Mouse (Mus musculus) MN1 (cell line): ENCODE measurements around the gene Spon1.

Source experiments
- DNase-seq: peaks from one replicate; pipeline ENCODE4 v3.0.0-alpha.2; 2016; ENCODE audit warnings: low spot score

Gene Spon1

GRCm38 (mm10) chr7:114005499-114005898 is 239.7 kb downstream of the Spon1 start:
- DNase-seq: no peak

- DNase-seq: no peak
These were observed 240.7 kb downstream of the Spon1 start for GRCm38 (mm10) chr7:114006456-114006855.

- DNase-seq: no peak
These were observed 241.8 kb downstream of the Spon1 start for GRCm38 (mm10) chr7:114007565-114007964.

- no peak for DNase-seq
These were observed 246.1 kb downstream of the Spon1 start for GRCm38 (mm10) chr7:114011726-114012443.

GRCm38 (mm10) chr7:114016001-114016949 is 250.5 kb downstream of the Spon1 start:
- no peak for DNase-seq

- DNase-seq: no peak
These were observed 253.1 kb downstream of the Spon1 start for GRCm38 (mm10) chr7:114018861-114019260.

GRCm38 (mm10) chr7:114020057-114020703 is 254.4 kb downstream of the Spon1 start:
- DNase-seq: peak; percentile 32

- peak; percentile 85 for DNase-seq
These were observed 254.9 kb downstream of the Spon1 start for GRCm38 (mm10) chr7:114020704-114021093.

GRCm38 (mm10) chr7:114026923-114027322 is 261.1 kb downstream of the Spon1 start:
- DNase-seq: no peak

- no peak for DNase-seq
These were observed 261.6 kb downstream of the Spon1 start for GRCm38 (mm10) chr7:114027406-114027805.

GRCm38 (mm10) chr7:114028828-114029227 is 263.0 kb downstream of the Spon1 start:
- no peak for DNase-seq

GRCm38 (mm10) chr7:114029596-114029995 is 263.8 kb downstream of the Spon1 start:
- peak; percentile 33 for DNase-seq

GRCm38 (mm10) chr7:114037237-114037636 is 271.4 kb downstream of the Spon1 start:
- no peak for DNase-seq

- DNase-seq: no peak
These were observed 275.6 kb downstream of the Spon1 start for GRCm38 (mm10) chr7:114041349-114041748.

GRCm38 (mm10) chr7:114042973-114043928 is 277.5 kb downstream of the Spon1 start:
- no peak for DNase-seq

- no peak for DNase-seq
These were observed 278.2 kb downstream of the Spon1 start for GRCm38 (mm10) chr7:114043929-114044549.

GRCm38 (mm10) chr7:114045814-114046213 is 280.0 kb downstream of the Spon1 start:
- no peak for DNase-seq

- DNase-seq: no peak
These were observed 287.9 kb downstream of the Spon1 start for GRCm38 (mm10) chr7:114053720-114054119.

GRCm38 (mm10) chr7:114058166-114058565 is 292.4 kb downstream of the Spon1 start:
- no peak for DNase-seq

GRCm38 (mm10) chr7:114058927-114059441 is 293.2 kb downstream of the Spon1 start:
- no peak for DNase-seq

GRCm38 (mm10) chr7:114060445-114060844 is 294.6 kb downstream of the Spon1 start:
- DNase-seq: no peak
